Mouse (Mus musculus): ENCODE measurements around the gene Fgfr2.

GRCm38 (mm10) chr7:131958705-131959104, 1164.4 kb downstream of the Fgfr2 start:
- TF ChIP-seq CTCF (IDR thresholded peaks at IDR 0.05; ENCODE audit: borderline replicate concordance, insufficient read depth, low read length) (no peak), POLR2A (IDR thresholded peaks at IDR 0.05; ENCODE audit: low read depth, low read length) (no peak)
